Mouse (Mus musculus): Measurements from ENCODE around the gene Mum1l1.
"Not testable (repeated sequence)": the region's sequence is repeated elsewhere in the genome, so short reads cannot be mapped to it uniquely, and the experiment has no call there.

Mum1l1 gene

DNA sequence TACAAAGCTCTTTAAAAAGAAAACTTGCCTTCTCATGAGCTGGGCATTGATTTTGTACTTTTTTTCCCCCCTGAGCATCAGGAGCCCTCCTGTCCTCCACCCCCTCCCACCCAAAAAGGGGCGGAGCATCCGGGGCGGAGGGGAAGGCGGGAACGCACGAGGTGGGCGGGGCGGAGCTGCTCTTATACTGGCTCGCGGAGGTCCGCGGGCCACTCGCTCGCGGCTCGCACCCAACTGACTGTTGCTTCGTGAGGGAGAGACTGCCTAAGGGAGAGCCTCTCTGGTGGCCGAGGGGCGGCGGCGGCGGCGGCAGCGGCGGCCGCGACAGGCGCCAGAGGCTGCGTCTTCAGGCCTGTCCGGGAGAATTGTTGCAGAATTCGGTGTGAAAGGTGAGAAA lies at the start of gene Mum1l1:
Gene Mum1l1, plus strand, starts transcription at position 214 of the 397 bp plus-strand sequence.
- DNase-seq: peak; percentile 5 to 8

DNA sequence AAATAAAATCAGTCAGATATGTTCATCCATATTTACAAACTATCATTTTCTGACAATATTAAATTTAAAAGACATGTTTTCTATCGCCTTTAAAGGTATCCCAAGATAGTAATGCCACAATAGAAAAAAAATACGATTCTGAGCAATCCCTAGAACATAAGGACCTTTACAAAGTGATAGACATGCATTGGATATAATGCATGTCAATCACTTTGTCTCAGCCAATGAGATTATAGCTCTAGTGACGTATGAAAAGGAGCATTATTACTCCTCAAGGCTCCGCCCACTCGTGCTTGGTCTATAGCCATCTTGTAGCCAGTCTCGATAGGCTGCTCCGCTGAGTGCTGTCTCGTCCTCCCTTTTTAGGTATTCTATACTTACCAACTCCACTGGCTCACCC lies 30.9 kb upstream of the Mum1l1 start, which contains the start of gene 4933428M09Rik:
Gene 4933428M09Rik, plus strand, starts transcription at position 301 of the 400 bp plus-strand sequence.
- DNase-seq: no peak

- DNase-seq: not testable (repeated sequence)
Observed at GRCm38 (mm10) chrX:139191506-139191905, 18.3 kb upstream of the Mum1l1 start.

DNA sequence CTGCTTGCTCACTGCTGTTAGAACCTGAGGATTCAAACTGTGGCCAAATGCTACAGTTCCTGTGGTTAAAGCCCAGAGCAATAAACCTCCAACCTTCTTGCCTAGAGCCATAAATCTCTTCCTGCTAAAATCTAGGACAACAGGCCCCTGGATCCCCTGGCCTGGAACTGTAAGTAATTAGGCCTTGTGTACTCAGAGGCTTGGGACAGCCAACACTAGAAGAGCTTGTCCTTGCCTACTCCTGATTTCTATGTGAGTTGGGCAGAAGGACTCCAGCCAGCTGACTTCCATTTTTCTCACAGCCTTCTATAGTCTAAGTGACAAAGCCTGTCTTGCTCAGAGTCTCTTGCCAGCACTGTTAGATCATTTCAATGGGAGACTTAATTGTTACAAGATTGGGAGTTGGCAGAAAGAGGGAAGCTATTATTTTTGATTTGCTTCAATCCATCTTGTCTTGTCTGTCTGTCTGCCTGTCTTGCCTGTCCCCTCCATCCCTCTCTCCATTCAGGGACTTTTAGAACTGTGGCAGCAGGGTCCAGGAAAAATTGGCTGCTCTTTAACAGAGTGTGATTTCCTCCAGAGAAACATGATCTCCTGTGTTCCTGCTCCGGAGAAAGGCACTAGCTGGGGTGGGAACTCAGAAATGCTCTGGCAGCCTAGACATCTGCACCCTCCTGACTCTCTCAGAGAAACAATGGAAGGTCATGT lies 15.1 kb upstream of the Mum1l1 start:
- no peak for DNase-seq

- DNase-seq: not testable (repeated sequence)
Observed at GRCm38 (mm10) chrX:139209191-139209828, 532 bp upstream of the Mum1l1 start.

DNA sequence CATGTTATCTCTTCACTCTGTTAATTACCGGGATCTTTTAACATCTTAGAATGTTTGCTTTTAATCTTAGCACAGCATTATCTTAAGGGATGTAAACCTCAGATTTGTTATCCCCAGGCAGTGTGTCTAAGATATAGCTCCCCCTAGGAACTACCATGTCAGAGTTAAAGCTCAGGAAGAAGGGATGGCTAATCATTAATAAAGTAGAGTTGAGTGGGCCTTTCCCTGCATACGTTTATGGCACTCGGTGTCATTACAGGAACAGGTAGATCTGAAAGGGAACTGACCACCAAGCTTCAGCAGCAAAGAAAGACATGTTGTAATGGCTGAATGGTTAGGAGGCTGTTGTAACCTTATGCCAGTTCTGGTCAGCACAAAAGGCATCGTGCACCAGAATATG lies 4.9 kb downstream of the Mum1l1 start:
- DNase-seq: no peak

- DNase-seq: no peak
Observed at GRCm38 (mm10) chrX:139216409-139216808, 6.6 kb downstream of the Mum1l1 start.

- DNase-seq: peak in 1 of 2 experiments; percentile 1
Observed at GRCm38 (mm10) chrX:139216991-139217593, 7.2 kb downstream of the Mum1l1 start.

DNA sequence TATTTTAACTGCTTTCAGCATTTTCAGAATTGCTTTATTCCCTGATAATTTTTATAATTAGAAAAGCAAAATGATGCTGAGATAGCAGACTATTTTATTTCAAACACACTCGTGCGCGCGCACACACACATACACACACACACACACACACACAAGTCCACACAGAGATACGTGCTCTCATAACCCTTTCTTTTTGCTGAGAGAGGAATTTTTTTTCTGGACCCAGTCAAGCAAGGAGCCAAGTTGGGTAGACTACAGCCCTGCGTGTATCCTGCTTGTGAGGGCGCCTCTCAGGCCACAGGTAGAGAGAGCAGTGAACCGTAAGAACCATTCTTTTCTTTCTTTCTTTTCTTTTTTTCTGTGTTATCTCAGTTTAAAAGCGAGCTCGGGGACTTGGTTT lies 7.9 kb downstream of the Mum1l1 start:
- no peak for DNase-seq

DNA sequence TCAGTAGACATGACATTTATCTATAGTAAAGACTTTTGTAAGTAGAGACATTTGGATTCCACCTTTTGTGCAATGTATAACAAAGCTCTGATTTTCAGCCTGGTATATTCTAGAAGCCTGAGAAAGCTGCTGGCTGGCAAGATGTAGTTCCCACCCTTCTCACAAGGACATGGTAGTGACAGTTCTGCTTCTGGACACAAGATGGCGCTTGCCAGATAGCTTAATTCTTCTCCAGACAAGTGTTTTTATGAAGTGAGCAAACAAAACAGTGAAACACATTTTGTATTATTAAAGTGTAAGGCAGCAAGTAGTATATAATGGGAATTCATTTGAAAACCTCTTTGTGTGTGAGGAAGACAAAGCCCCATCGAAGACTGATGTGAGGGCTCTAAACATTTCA lies 9.2 kb downstream of the Mum1l1 start:
- DNase-seq: peak in 1 of 2 experiments; percentile 1

GRCm38 (mm10) chrX:139220830-139221229 lies 11.0 kb downstream of the Mum1l1 start:
- DNase-seq: no peak

DNA sequence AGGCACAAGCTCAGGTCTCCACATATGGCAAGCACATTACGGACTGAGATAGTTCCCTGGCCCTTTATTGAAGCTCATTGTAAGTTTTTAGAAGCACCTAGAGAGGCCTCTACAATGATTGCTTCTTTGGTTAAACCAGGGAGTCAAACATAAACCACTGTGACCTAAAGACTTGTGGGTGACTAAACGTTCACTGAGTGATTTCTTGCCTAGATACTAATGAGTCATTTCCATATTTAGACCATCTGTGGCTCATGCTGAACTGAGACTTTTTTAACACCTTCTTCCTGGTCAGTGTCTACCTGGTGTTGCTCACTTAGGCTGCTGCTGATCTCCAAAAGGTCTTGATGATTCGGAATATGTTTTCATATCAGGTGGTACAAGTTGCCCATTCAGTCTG lies 12.1 kb downstream of the Mum1l1 start:
- DNase-seq: no peak

GRCm38 (mm10) chrX:139231143-139231542 lies 21.3 kb downstream of the Mum1l1 start:
- DNase-seq: no peak

DNA sequence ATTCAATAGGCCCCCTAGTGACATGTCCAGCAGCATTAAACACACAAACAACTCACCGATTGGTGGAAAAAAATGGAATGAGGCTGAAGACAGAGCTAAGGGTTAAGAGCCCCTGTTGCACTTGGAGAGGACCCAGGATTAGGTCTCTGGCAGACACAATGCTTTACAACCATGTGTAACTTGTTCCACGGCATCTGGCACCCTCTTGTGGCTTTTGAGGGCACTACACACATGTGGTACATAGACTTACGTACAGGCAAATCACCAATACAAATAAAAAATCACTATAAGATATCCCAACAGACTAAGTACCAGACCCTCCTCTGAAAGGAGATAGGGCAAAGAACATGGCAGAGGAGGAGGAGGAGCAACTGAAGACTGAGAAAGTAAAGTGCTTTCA lies 37.5 kb downstream of the Mum1l1 start:
- DNase-seq: no peak

GRCm38 (mm10) chrX:139257072-139257471 lies 47.2 kb downstream of the Mum1l1 start:
- DNase-seq: no peak

DNA sequence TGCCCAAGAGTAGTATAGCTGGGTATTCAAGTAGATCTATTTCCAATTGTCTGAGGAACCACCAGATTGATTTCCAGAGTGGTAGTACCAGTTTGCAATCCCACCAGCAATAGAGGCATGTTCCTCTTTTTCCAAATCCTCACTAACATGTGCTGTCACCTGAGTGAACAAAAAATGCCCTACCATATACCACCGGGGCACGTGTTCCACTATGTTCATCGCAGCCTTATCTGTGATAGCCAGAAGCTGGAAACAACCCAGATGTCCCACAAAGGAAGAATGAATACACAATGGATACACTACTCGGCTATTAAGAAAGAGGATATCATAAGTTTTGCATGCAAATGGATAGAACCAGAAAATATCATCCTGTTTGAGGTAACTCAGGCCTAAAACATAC lies 72.1 kb downstream of the Mum1l1 start:
- DNase-seq: no peak
